Mouse (Mus musculus) splenic B cell, adult 2 months (primary cell): ENCODE data around the gene Zfp692.

ENCODE experiments used
- DNase-seq: peaks from one replicate; pipeline ENCODE4 v3.0.0-alpha.2; 2011; ENCODE audit warnings: low read depth, low spot score
- H3K27me3 ChIP-seq: 2 replicates; pipeline ENCODE4 v1.6.1; 2012; ENCODE audit warnings: mild to moderate bottlenecking, low read length, moderate library complexity, mixed read lengths; ENCODE audit not compliant: control insufficient read depth, poor library complexity, insufficient read depth, severe bottlenecking
- H3K36me3 ChIP-seq: 2 replicates; pipeline ENCODE4 v1.6.1; 2012; ENCODE audit warnings: mild to moderate bottlenecking, low read length, moderate library complexity, mixed read lengths; ENCODE audit not compliant: control insufficient read depth, poor library complexity, insufficient read depth, severe bottlenecking

Gene Zfp692

GRCm38 (mm10) chr11:58306860-58307308 lies at the start of gene Zfp692:
Zfp692 (plus strand) TSS chr11:58307069.
- no peaks in the 10 kb centered on the region for H3K27me3 ChIP-seq
- DNase-seq, result peak; percentile 91
- no peaks in the 10 kb centered on the region; the same call in 1 of the 2 replicates for H3K36me3 ChIP-seq

GRCm38 (mm10) chr11:58257816-58258215 lies 49.1 kb upstream of the Zfp692 start:
- DNase-seq, result no peak
- no peaks in the 10 kb centered on the region for H3K36me3 ChIP-seq
- no peaks in the 10 kb centered on the region for H3K27me3 ChIP-seq

- H3K27me3 ChIP-seq, result no peaks in the 10 kb centered on the region
Observed at GRCm38 (mm10) chr11:58260156-58260555, 46.7 kb upstream of the Zfp692 start.

GRCm38 (mm10) chr11:58261826-58262225 lies 45.0 kb upstream of the Zfp692 start:
- H3K27me3 ChIP-seq, result no peaks in the 10 kb centered on the region
- no peak for DNase-seq
- no peaks in the 10 kb centered on the region for H3K36me3 ChIP-seq

More at GRCm38 (mm10) chr11:58260156-58260555, 46.7 kb upstream of the Zfp692 start:
- DNase-seq, result no peak
- H3K36me3 ChIP-seq, result no peaks in the 10 kb centered on the region

- Histone ChIP-seq H3K27me3 (no peaks in the 10 kb centered on the region), H3K36me3 (no peaks in the 10 kb centered on the region)
- no peak for DNase-seq
Observed at GRCm38 (mm10) chr11:58262336-58262735, 44.5 kb upstream of the Zfp692 start.

- H3K27me3 ChIP-seq, result no peaks in the 10 kb centered on the region
- no peak for DNase-seq
- no peaks in the 10 kb centered on the region for H3K36me3 ChIP-seq
Observed at GRCm38 (mm10) chr11:58263516-58263915, 43.4 kb upstream of the Zfp692 start.

GRCm38 (mm10) chr11:58264546-58264945 lies 42.3 kb upstream of the Zfp692 start:
- H3K27me3 ChIP-seq, result no peaks in the 10 kb centered on the region
- no peak for DNase-seq
- H3K36me3 ChIP-seq, result no peaks in the 10 kb centered on the region

GRCm38 (mm10) chr11:58268285-58268684 lies 38.6 kb upstream of the Zfp692 start:
- DNase-seq, result no peak
- H3K27me3 ChIP-seq, result no peaks in the 10 kb centered on the region
- no peaks in the 10 kb centered on the region for H3K36me3 ChIP-seq

GRCm38 (mm10) chr11:58274572-58274971 lies 32.3 kb upstream of the Zfp692 start, which contains the start of gene 4930438A08Rik:
4930438A08Rik (plus strand) TSS chr11:58274799.
- no peaks in the 10 kb centered on the region for H3K36me3 ChIP-seq
- no peaks in the 10 kb centered on the region for H3K27me3 ChIP-seq
- DNase-seq, result no peak

GRCm38 (mm10) chr11:58275756-58276155 lies 31.1 kb upstream of the Zfp692 start:
- H3K27me3 ChIP-seq, result no peaks in the 10 kb centered on the region
- no peaks in the 10 kb centered on the region for H3K36me3 ChIP-seq
- no peak for DNase-seq

GRCm38 (mm10) chr11:58281970-58282496 lies 24.8 kb upstream of the Zfp692 start:
- H3K27me3 ChIP-seq, result no peaks in the 10 kb centered on the region
- DNase-seq, result no peak
- H3K36me3 ChIP-seq, result no peaks in the 10 kb centered on the region

GRCm38 (mm10) chr11:58282518-58282917 lies 24.4 kb upstream of the Zfp692 start:
- Histone ChIP-seq H3K36me3 (no peaks in the 10 kb centered on the region), H3K27me3 (no peaks in the 10 kb centered on the region)
- DNase-seq, result no peak

- Histone ChIP-seq H3K36me3 (no peaks in the 10 kb centered on the region), H3K27me3 (no peaks in the 10 kb centered on the region)
- no peak for DNase-seq
Observed at GRCm38 (mm10) chr11:58289992-58290682, 16.7 kb upstream of the Zfp692 start.

GRCm38 (mm10) chr11:58290812-58291211 lies 16.1 kb upstream of the Zfp692 start:
- Histone ChIP-seq H3K36me3 (no peaks in the 10 kb centered on the region), H3K27me3 (no peaks in the 10 kb centered on the region)
- no peak for DNase-seq

- Histone ChIP-seq H3K27me3 (no peaks in the 10 kb centered on the region), H3K36me3 (no peaks in the 10 kb centered on the region)
- DNase-seq, result no peak
Observed at GRCm38 (mm10) chr11:58292791-58293190, 14.1 kb upstream of the Zfp692 start.
